Mouse (Mus musculus): ENCODE measurements around the gene Spin2e.
"Not testable (repeated sequence)": the region's sequence is repeated elsewhere in the genome, so short reads cannot be mapped to it uniquely, and the experiment has no call there.

Spin2e gene

GRCm38 (mm10) chrX:31618820-31619219, at the start of gene Spin2e:
Spin2e (minus strand) TSS chrX:31618920.
- not testable (repeated sequence) for DNase-seq (ENCODE audit: low read depth, low spot score)

GRCm38 (mm10) chrX:31574183-31574582, 44.5 kb downstream of the Spin2e start, which contains the start of gene Gm21883:
Gm21883 (minus strand) TSS chrX:31574283.
- not testable (repeated sequence) for DNase-seq (ENCODE audit: low read depth, low spot score)

All from forelimb bud, embryonic 11.5 days (tissue).